Mouse (Mus musculus) myocyte (in vitro differentiated cells): ENCODE measurements at regions not wholly inside any gene's neighbourhood (a gene's known extent, or its start where the extent isn't known, plus 50 kb on each side); places are given as distances from the start of the nearest gene placed in this dataset.

ENCODE experiments used
- H3K27me3 ChIP-seq: one replicate; pipeline ENCODE4 v1.6.1; 2011; ENCODE audit not compliant: control insufficient read depth, insufficient read depth, insufficient read length
- H3K36me3 ChIP-seq: one replicate; pipeline ENCODE4 v1.6.1; 2011; ENCODE audit not compliant: control insufficient read depth, insufficient read depth
- H3K4me2 ChIP-seq: one replicate; pipeline ENCODE4 v1.6.1; 2011; ENCODE audit warnings: low read depth, control low read depth
- H3K4me3 ChIP-seq: one replicate; pipeline ENCODE4 v1.5.1; 2011; ENCODE audit warnings: mild to moderate bottlenecking, control low read depth, moderate library complexity
- H3K79me2 ChIP-seq: one replicate; pipeline ENCODE4 v1.6.1; 2011; ENCODE audit not compliant: control insufficient read depth, insufficient read depth
- H3ac ChIP-seq: one replicate; pipeline ENCODE4 v1.6.1; 2011; ENCODE audit not compliant: control insufficient read depth, insufficient read length
- CEBPB ChIP-seq: IDR thresholded peaks from 2 replicates; pipeline ENCODE4 v1.6.1; 2011; ENCODE audit warnings: mild to moderate bottlenecking, moderate library complexity; ENCODE audit not compliant: poor library complexity, insufficient read depth, severe bottlenecking
- E2F4 ChIP-seq: IDR thresholded peaks from one replicate; pipeline ENCODE4 v1.6.1; 2011; ENCODE audit warnings: mild to moderate bottlenecking, control low read depth, moderate library complexity; ENCODE audit not compliant: insufficient read depth
- MAX ChIP-seq: IDR thresholded peaks from one replicate; pipeline ENCODE4 v1.6.1; 2011; ENCODE audit warnings: low read depth, mild to moderate bottlenecking, control low read depth
- MYOG ChIP-seq, 3 experiments: IDR thresholded peaks; one replicate each; pipeline ENCODE4 v1.6.1; 2011; ENCODE audit warnings: control low read depth in 2 of 3, low read depth in 2 of 3, mild to moderate bottlenecking in 2 of 3; ENCODE audit not compliant: insufficient read length in 2 of 3, control insufficient read depth in 1 of 3, insufficient read depth in 1 of 3
- POLR2A ChIP-seq: IDR thresholded peaks from one replicate; pipeline ENCODE4 v1.6.1; 2011; ENCODE audit warnings: low read depth, mild to moderate bottlenecking, control low read depth, moderate library complexity; ENCODE audit not compliant: insufficient read length
- POLR2AphosphoS2 ChIP-seq: IDR thresholded peaks from one replicate; pipeline ENCODE4 v1.6.1; 2011; ENCODE audit warnings: low read depth, control low read depth; ENCODE audit not compliant: insufficient read length
- REST ChIP-seq: IDR thresholded peaks from one replicate; pipeline ENCODE4 v1.6.1; 2011; ENCODE audit warnings: mild to moderate bottlenecking, control low read depth, moderate library complexity; ENCODE audit not compliant: insufficient read depth, insufficient read length
- SRF ChIP-seq: IDR thresholded peaks from one replicate; pipeline ENCODE4 v1.6.1; 2011; ENCODE audit warnings: low read depth; ENCODE audit not compliant: control insufficient read depth, insufficient read length
- TCF12 ChIP-seq: IDR thresholded peaks from one replicate; pipeline ENCODE4 v1.6.1; 2011; ENCODE audit warnings: mild to moderate bottlenecking, control low read depth; ENCODE audit not compliant: poor library complexity, insufficient read depth, severe bottlenecking
- TCF3 ChIP-seq: IDR thresholded peaks from one replicate; pipeline ENCODE4 v1.6.1; 2011; ENCODE audit warnings: low read depth, control low read depth; ENCODE audit not compliant: insufficient read length
- USF1 ChIP-seq: IDR thresholded peaks from one replicate; pipeline ENCODE4 v1.6.1; 2011; ENCODE audit warnings: low read depth, mild to moderate bottlenecking, control low read depth, moderate library complexity

DNA sequence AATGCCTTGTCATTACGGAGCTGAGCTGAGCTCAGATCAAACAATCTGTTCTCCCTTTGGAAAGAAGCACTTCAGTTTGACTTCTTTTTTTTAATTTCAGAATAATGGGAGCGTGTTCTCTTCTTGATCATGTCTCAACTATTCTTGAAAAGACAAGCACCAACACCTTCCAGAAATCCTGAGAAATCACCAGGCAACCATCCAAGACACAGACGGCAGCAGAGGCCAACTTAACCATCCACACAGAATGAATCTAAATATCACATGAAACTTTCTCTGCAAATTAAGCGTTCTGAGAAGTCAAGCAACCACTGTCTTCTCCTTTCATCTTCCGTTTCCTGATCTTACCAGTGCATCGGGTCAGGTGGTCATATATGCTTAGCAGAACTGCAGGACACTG lies 50.8 kb upstream of the Slc38a4 start:
- TF ChIP-seq TCF12, result no peak
- no peak for TF ChIP-seq MAX
- TF ChIP-seq POLR2A, result no peak
- TF ChIP-seq TCF3, result no peak
- no peak for TF ChIP-seq REST
- TF ChIP-seq USF1, result no peak
- no peak for TF ChIP-seq SRF
- TF ChIP-seq E2F4, result no peak
- TF ChIP-seq MYOG (IDR thresholded peaks at IDR 0.05; ENCODE audit: control insufficient read depth in 1 of 3, insufficient read depth in 1 of 3, insufficient read length in 2 of 3, low read depth in 2 of 3), result no peak
- no peak for TF ChIP-seq POLR2AphosphoS2
- no peak for TF ChIP-seq CEBPB
- Histone ChIP-seq H3K27me3 (no peaks in the 10 kb centered on the region), H3K4me2 (no peak overlapping the region), H3K79me2 (no peaks in the 10 kb centered on the region), H3K4me3 (no peak overlapping the region), H3ac (no peak overlapping the region), H3K36me3 (no peaks in the 10 kb centered on the region)
